Mouse (Mus musculus) heart, embryonic 13.5 days (tissue): ENCODE results near the gene Ccdc51. TPM values are rescaled to one million over a fixed set of nuclear protein-coding genes. Genes with fewer than 3 reads are reported as not detected.
A peak's percentile ranks its signal among the peaks of the same experiment; 100 is the strongest.

Experiments
- ATAC-seq: fragments of 200-750 bp; cut with Nextera tagmentation; 2 replicates; pipeline ENCODE4 v1.8.0; 2017; ENCODE audit warnings: moderate TSS enrichment; ENCODE audit not compliant: insufficient number of reproducible peaks, low FRiP score, low TSS enrichment; ENCODE audit errors: extremely low read depth
- H3K27ac ChIP-seq: fragments of 300-500 bp; sonication (generic); replicated peaks from 2 replicates; pipeline ENCODE4 v1.5.1; 2015; ENCODE audit warnings: moderate library complexity, mild to moderate bottlenecking, inconsistent platforms
- H3K27me3 ChIP-seq: fragments of 300-500 bp; sonication (generic); replicated peaks from 2 replicates; pipeline ENCODE4 v1.6.1; 2015; ENCODE audit warnings: mild to moderate bottlenecking, inconsistent platforms
- H3K36me3 ChIP-seq: fragments of 300-500 bp; sonication (generic); 2 replicates; pipeline ENCODE4 v1.6.1; 2015; ENCODE audit warnings: mild to moderate bottlenecking, inconsistent platforms
- H3K4me1 ChIP-seq: fragments of 300-500 bp; sonication (generic); 2 replicates; pipeline ENCODE4 v1.6.1; 2015; ENCODE audit warnings: inconsistent platforms
- H3K4me2 ChIP-seq: fragments of 300-500 bp; sonication (generic); 2 replicates; pipeline ENCODE4 v1.6.1; 2015; ENCODE audit warnings: inconsistent platforms, mild to moderate bottlenecking, moderate library complexity
- H3K4me3 ChIP-seq: fragments of 300-500 bp; sonication (generic); 2 replicates; pipeline ENCODE4 v1.5.1; 2015; ENCODE audit warnings: moderate library complexity, mild to moderate bottlenecking, inconsistent platforms
- H3K9ac ChIP-seq: fragments of 300-500 bp; sonication (generic); 2 replicates; pipeline ENCODE4 v1.6.1; 2015; ENCODE audit warnings: inconsistent platforms, mild to moderate bottlenecking, moderate library complexity
- H3K9me3 ChIP-seq: fragments of 300-500 bp; sonication (generic); 2 replicates; pipeline ENCODE4 v1.6.1; 2016; ENCODE audit warnings: inconsistent platforms
- WGBS: fragments of 180-500 bp; shearing (Covaris S2); methylation state at CpG from one replicate; pipeline ENCODE4 v1.1.7; 2015; ENCODE audit warnings: mixed read lengths; 5-methylcytosine and 5-hydroxymethylcytosine counted together
- polyA plus RNA-seq: library from polyadenylated mRNA; unstranded; fragments of >200 nt; fragmentation: Nextera tagmentation; extraction: Ambion mirVana; gene quantifications from 2 replicates; pipeline ENCODE4 v1.2.1, GENCODE M21; 2015

Ccdc51 gene
- polyA plus RNA-seq, 1 experiment from 2014 or later, result 12.4 TPM

GRCm38 (mm10) chr9:109087987-109088386 lies 5.7 kb downstream of the Ccdc51 start:
- Histone ChIP-seq H3K27ac (no peak overlapping the region), H3K4me3 (no peak overlapping the region), H3K4me2 (no peak overlapping the region), H3K9ac (peak overlapping the region; percentile 20), H3K36me3 (peaks cover 42% of the 10 kb centered on the region), H3K27me3 (no peaks in the 10 kb centered on the region), H3K4me1 (peaks cover 16% of the 10 kb centered on the region), H3K9me3 (no peaks in the 10 kb centered on the region)
- ATAC-seq, result no peak
- WGBS, result 10% methylated on average over 5 of the region's 5 CpGs

- peaks cover 32% of the 10 kb centered on the region for H3K4me1 ChIP-seq
Observed at GRCm38 (mm10) chr9:109090446-109090845, 8.2 kb downstream of the Ccdc51 start.

GRCm38 (mm10) chr9:109091802-109092201 lies 9.5 kb downstream of the Ccdc51 start:
- H3K9ac ChIP-seq, result no peak overlapping the region
- WGBS, result 83% methylated on average over 8 of the region's 8 CpGs
- no peak overlapping the region for H3K27ac ChIP-seq
- H3K4me3 ChIP-seq, result no peak overlapping the region
- no peak for ATAC-seq
- no peaks in the 10 kb centered on the region for H3K27me3 ChIP-seq
- H3K4me2 ChIP-seq, result no peak overlapping the region
- H3K4me1 ChIP-seq, result peaks cover 40% of the 10 kb centered on the region
- no peaks in the 10 kb centered on the region for H3K9me3 ChIP-seq
- H3K36me3 ChIP-seq, result peaks cover 42% of the 10 kb centered on the region

More at GRCm38 (mm10) chr9:109090446-109090845, 8.2 kb downstream of the Ccdc51 start:
- Histone ChIP-seq H3K4me2 (no peak overlapping the region), H3K36me3 (peaks cover 42% of the 10 kb centered on the region), H3K4me3 (no peak overlapping the region), H3K27ac (no peak overlapping the region), H3K9ac (no peak overlapping the region), H3K9me3 (no peaks in the 10 kb centered on the region), H3K27me3 (no peaks in the 10 kb centered on the region)
- WGBS, result 74% methylated on average over 15 of the region's 15 CpGs
- no peak for ATAC-seq

GRCm38 (mm10) chr9:109092799-109093198 lies 10.5 kb downstream of the Ccdc51 start:
- no peak for ATAC-seq

GRCm38 (mm10) chr9:109093786-109094552 lies 11.7 kb downstream of the Ccdc51 start:
- Histone ChIP-seq H3K4me3 (peak overlapping the region; percentile 63), H3K9ac (peak overlapping the region; percentile 89), H3K27me3 (no peaks in the 10 kb centered on the region), H3K4me1 (peaks cover 53% of the 10 kb centered on the region), H3K36me3 (peaks cover 39% of the 10 kb centered on the region), H3K4me2 (peak overlapping the region; percentile 85), H3K27ac (peak overlapping the region; percentile 95), H3K9me3 (no peaks in the 10 kb centered on the region)
- 15% methylated on average over 11 of the region's 11 CpGs for WGBS
- ATAC-seq, result no peak

More at GRCm38 (mm10) chr9:109092799-109093198, 10.5 kb downstream of the Ccdc51 start:
- no peak overlapping the region for H3K4me3 ChIP-seq
- no peak overlapping the region for H3K4me2 ChIP-seq
- peak overlapping the region; percentile 29 for H3K27ac ChIP-seq
- no peaks in the 10 kb centered on the region for H3K9me3 ChIP-seq
- peaks cover 45% of the 10 kb centered on the region for H3K4me1 ChIP-seq
- H3K36me3 ChIP-seq, result peaks cover 42% of the 10 kb centered on the region
- H3K27me3 ChIP-seq, result no peaks in the 10 kb centered on the region
- whole genome bisulfite sequencing, result 66% methylated on average over 6 of the region's 6 CpGs
- H3K9ac ChIP-seq, result no peak overlapping the region

- Histone ChIP-seq H3K27me3 (no peaks in the 10 kb centered on the region), H3K27ac (peak overlapping the region; percentile 95), H3K4me1 (peaks cover 59% of the 10 kb centered on the region), H3K4me2 (peak overlapping the region; percentile 85), H3K9me3 (no peaks in the 10 kb centered on the region), H3K4me3 (peak overlapping the region; percentile 63), H3K9ac (peak overlapping the region; percentile 89), H3K36me3 (peaks cover 32% of the 10 kb centered on the region)
- 3% methylated on average over 21 of the region's 21 CpGs for WGBS
- no peak for ATAC-seq
Observed at GRCm38 (mm10) chr9:109094553-109095136, 12.4 kb downstream of the Ccdc51 start.

GRCm38 (mm10) chr9:109095137-109095982 lies 13.1 kb downstream of the Ccdc51 start, which contains the start of gene Plxnb1:
Plxnb1 (plus strand) TSS chr9:109095389.
- Histone ChIP-seq H3K27ac (peak within 1 kb of the TSS; percentile 95), H3K9ac (peak within 1 kb of the TSS; percentile 89), H3K4me1 (peaks cover 67% of the 10 kb centered on the region), H3K4me3 (peak within 1 kb of the TSS; percentile 63), H3K9me3 (no peaks in the 10 kb centered on the region), H3K4me2 (peak within 1 kb of the TSS; percentile 85), H3K27me3 (no peaks in the 10 kb centered on the region), H3K36me3 (peaks cover 32% of the 10 kb centered on the region)
- 0 out of 2 replicates have a peak, but pooled peaks have one; percentile 12 for ATAC-seq
- under 1% methylated on average over 98 of the region's 102 CpGs for WGBS

- Histone ChIP-seq H3K27me3 (no peaks in the 10 kb centered on the region), H3K9ac (peak overlapping the region; percentile 89), H3K27ac (peak overlapping the region; percentile 95), H3K4me1 (peaks cover 74% of the 10 kb centered on the region), H3K4me3 (peak overlapping the region; percentile 63), H3K9me3 (no peaks in the 10 kb centered on the region), H3K4me2 (peak overlapping the region; percentile 85), H3K36me3 (peaks cover 30% of the 10 kb centered on the region)
- no peak for ATAC-seq
- 34% methylated on average over 9 of the region's 9 CpGs for WGBS
Observed at GRCm38 (mm10) chr9:109096251-109096661, 14.0 kb downstream of the Ccdc51 start.

GRCm38 (mm10) chr9:109096856-109097255 lies 14.6 kb downstream of the Ccdc51 start:
- no peak for ATAC-seq
- Histone ChIP-seq H3K4me1 (peaks cover 74% of the 10 kb centered on the region), H3K9ac (peak overlapping the region; percentile 89), H3K4me3 (peak overlapping the region; percentile 63), H3K27ac (peak overlapping the region; percentile 95), H3K27me3 (no peaks in the 10 kb centered on the region), H3K9me3 (no peaks in the 10 kb centered on the region), H3K36me3 (peaks cover 26% of the 10 kb centered on the region), H3K4me2 (peak overlapping the region; percentile 85)
- WGBS, result 30% methylated on average over 6 of the region's 6 CpGs

GRCm38 (mm10) chr9:109097291-109097690 lies 15.0 kb downstream of the Ccdc51 start:
- Histone ChIP-seq H3K27me3 (no peaks in the 10 kb centered on the region), H3K4me1 (peaks cover 74% of the 10 kb centered on the region), H3K9me3 (no peaks in the 10 kb centered on the region), H3K4me2 (peak overlapping the region; percentile 85), H3K36me3 (peaks cover 26% of the 10 kb centered on the region), H3K9ac (peak overlapping the region; percentile 89), H3K4me3 (peak overlapping the region; percentile 63), H3K27ac (peak overlapping the region; percentile 95)
- 36% methylated on average over 6 of the region's 6 CpGs for WGBS
- ATAC-seq, result no peak

GRCm38 (mm10) chr9:109097831-109098230 lies 15.5 kb downstream of the Ccdc51 start:
- Histone ChIP-seq H3K4me3 (peak overlapping the region; percentile 63), H3K9me3 (no peaks in the 10 kb centered on the region), H3K4me2 (peak overlapping the region; percentile 85), H3K4me1 (peaks cover 78% of the 10 kb centered on the region), H3K27me3 (no peaks in the 10 kb centered on the region), H3K9ac (peak overlapping the region; percentile 89), H3K36me3 (peaks cover 26% of the 10 kb centered on the region), H3K27ac (peak overlapping the region; percentile 95)
- no peak for ATAC-seq
- 44% methylated on average over 5 of the region's 5 CpGs for WGBS
